Mouse (Mus musculus): ENCODE measurements around the gene Cldn7.
A peak's percentile ranks its signal among the peaks of the same experiment; 100 is the strongest.
"Not testable (repeated sequence)": the region's sequence is repeated elsewhere in the genome, so short reads cannot be mapped to it uniquely, and the experiment has no call there.

Gene Cldn7

GRCm38 (mm10) chr11:69964650-69965270 lies at the start of gene Cldn7:
Gene Cldn7, plus strand, starts transcription at chr11:69964779.
- no peak for DNase-seq (ENCODE audit: low spot score in 2 of 2)

DNA sequence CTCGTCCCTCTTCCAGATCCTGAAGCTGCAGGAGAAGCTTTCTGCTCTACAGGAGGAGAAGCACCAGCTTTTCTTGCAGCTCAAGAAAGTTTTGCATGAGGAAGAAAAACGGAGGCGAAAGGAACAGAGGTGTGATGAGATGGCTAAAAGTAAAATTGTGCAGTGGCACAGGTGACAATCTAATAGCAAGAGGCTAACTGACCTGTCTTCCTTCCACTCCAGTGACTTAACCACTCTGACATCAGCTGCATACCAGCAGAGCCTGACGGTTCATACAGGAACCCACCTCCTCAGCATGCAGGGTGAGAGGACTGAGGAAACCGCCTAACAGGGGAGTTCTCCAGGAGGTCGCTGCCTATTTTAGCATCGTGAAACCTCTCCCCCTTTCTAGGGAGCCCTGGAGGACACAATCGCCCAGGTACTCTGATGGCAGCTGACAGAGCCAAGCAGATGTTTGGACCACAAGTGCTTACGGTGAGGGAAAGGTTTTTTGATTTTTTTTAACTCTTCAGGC lies 49.6 kb upstream of the Cldn7 start:
- DNase-seq (ENCODE audit: low spot score in 2 of 2), result no peak

GRCm38 (mm10) chr11:69915667-69916627 lies 48.6 kb upstream of the Cldn7 start:
- DNase-seq (ENCODE audit: low spot score in 2 of 2), result peak in 1 of 2 experiments; percentile 6

GRCm38 (mm10) chr11:69916652-69917378 lies 47.8 kb upstream of the Cldn7 start:
- DNase-seq (ENCODE audit: low spot score in 2 of 2), result peak in 1 of 2 experiments; percentile 8

DNA sequence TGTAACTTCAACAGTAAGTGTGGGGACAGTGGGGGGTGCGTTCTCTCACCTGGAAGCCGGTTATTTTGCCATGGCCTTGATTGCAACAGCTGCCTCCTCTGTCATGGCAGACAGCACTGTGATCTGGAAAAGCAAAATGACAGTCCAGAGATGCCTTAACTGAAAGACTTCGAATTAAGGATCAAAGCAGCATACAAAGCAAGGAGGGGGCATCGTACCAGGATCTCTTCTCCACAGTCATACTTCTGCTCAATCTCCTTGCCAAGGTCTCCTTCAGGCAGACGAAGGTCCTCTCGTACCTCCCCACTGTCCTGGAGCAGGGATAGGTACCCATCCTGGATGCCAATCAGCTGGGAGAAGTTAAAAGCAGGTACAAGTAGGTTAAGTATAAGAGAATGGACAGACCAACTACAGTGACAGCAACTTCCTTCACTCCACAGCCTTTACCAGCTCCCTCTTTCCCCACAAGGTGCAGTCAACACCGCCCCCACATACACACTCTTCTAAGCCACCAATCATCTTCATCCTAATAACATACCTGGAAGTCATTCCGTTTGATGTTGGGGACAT lies 47.1 kb upstream of the Cldn7 start:
- no peak for DNase-seq (ENCODE audit: low spot score in 2 of 2)

- DNase-seq (ENCODE audit: low spot score in 2 of 2), result no peak
Observed at GRCm38 (mm10) chr11:69918118-69918517, 46.5 kb upstream of the Cldn7 start.

- DNase-seq (ENCODE audit: low spot score in 2 of 2), result no peak
Observed at GRCm38 (mm10) chr11:69919053-69919452, 45.5 kb upstream of the Cldn7 start.

DNA sequence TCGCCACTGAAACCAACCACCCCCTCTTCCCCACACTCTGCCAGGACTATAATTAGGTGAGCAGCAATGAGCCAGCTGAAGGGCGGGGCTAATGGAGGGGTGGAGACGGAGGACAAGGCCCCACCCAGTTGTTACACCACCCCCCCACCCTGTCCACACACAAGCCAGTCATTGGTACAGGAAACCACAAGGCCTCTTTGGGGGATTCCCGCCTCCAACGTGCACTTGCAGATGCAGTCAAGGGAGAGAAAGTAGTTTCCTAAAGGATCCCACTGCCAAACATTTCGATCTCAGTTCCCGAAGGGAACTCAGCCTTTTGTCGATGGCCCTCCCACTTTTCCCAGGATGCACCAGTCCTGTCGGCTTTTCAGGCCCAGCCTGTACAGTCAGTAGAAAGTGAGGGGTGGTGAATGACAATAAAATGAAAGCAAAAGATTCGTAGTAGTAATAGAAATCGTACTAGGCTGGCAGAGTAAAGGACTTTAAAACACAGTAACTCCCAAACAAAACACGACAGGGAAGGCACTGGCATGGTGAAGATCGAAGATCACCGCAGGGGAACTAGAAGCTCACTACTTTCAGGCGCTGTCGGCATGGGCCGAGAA lies 44.8 kb upstream of the Cldn7 start:
- DNase-seq (ENCODE audit: low spot score in 2 of 2), result peak; percentile 44 to 59

DNA sequence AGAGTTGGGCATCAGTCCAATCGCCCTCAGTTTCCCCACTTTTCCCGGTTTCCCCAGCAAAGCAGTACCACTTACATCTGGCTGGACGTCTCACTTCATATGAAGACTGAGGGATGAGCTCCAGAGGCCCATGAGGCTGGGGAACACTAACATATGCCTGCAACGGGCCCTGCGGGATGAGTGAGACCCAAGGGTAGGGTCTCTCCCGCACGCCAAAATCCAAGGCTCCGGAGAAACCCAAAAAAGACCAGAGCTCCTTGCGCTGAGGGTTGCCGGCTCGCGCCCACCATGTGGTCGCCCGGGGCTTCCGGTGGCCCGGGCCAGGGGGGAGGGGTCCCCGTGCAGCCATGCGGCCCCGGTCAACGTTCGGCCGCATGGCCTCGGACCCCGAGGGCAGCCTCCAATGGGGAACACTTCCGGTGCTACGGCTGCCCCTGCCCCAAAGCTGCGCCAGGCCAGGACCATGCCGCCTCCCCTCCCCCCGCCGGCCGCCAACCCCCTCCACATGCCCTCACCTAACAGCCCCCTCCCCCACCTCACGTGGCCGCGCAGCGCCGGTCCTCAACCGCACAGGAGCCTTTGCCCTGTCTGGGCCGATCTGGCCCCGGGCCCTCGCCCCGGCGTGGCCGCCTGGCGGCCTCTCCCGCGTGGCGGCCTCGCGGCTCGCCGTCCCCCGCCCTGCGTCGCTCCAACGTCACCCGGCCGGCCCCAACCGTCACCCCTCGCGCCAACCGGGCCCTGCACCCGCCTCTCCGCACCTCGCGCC lies 44.1 kb upstream of the Cldn7 start:
- DNase-seq (ENCODE audit: low spot score in 2 of 2), result peak; percentile 56 to 66

DNA sequence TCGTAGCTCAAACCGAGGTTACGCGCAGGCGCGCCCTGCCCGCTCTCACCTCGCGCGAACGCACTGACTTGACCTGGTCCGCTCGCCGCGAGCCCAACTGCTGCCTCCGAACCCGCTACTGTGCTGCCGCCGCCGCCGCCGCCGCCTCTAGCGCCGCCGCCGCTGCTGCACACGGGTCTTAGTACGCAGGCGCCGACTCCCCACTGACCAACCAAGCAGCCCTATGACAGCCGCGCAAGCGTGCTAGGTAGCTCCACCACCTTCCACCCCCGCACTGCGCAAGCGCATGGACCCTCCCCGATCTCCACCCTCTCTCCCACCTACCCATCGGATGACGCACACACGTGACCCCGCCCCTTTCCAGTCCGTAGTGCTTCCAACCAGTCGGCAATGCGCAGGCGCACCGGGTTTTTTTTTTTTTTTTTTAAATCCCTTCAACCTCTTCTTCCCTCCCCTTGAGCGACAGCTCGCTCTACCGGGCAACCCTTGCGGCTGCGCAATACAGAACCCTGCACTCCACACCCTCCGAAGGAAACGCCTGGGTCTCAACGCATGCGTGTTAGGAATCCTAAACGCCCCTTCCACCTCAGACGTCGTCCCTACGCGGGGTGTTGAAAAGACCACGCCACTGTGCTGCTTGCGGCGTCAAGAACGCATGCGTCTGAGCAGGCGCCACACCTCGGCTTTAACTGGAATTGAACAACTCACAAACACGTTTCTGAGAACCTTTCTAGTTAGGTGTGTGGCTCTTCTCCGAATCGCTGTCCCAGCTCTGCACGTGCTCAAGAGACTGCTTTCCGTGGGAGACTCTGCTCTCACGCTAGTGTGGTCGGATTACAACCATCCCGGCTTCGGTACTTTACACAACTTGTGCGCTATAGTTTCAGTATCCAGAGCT lies 43.2 kb upstream of the Cldn7 start, which contains the start of gene Eif5a:
Gene Eif5a, minus strand, starts transcription at position 845 of the 898 bp plus-strand sequence.
- peak; percentile 100 for DNase-seq (ENCODE audit: low spot score in 2 of 2)

GRCm38 (mm10) chr11:69922012-69922756 lies 42.4 kb upstream of the Cldn7 start:
- no peak for DNase-seq (ENCODE audit: low spot score in 2 of 2)

GRCm38 (mm10) chr11:69922796-69923195 lies 41.8 kb upstream of the Cldn7 start:
- DNase-seq (ENCODE audit: low spot score in 2 of 2), result no peak

DNA sequence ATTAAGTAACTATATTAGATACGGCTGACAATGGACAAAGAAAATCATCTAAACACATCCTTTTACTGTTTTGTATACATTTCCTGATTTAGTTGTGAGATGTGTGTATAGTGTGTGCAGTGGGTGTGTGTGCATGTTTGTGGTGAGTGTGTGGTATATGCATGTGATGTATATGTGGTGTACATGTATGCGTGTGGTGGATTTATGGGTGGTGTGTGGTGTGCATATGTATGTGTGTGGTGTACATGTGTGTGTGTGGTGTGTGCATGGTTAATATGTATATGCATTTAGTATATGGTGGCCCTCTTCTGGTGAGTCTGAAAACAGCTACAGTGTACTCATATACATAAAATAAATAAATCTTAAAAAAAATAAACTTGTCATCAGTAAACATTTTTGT lies 37.1 kb upstream of the Cldn7 start:
- DNase-seq (ENCODE audit: low spot score in 2 of 2), result no peak

- no peak for DNase-seq (ENCODE audit: low spot score in 2 of 2)
Observed at GRCm38 (mm10) chr11:69929712-69930111, 34.9 kb upstream of the Cldn7 start.

- DNase-seq (ENCODE audit: low spot score in 2 of 2), result not testable (repeated sequence)
Observed at GRCm38 (mm10) chr11:69930176-69930575, 34.4 kb upstream of the Cldn7 start.

DNA sequence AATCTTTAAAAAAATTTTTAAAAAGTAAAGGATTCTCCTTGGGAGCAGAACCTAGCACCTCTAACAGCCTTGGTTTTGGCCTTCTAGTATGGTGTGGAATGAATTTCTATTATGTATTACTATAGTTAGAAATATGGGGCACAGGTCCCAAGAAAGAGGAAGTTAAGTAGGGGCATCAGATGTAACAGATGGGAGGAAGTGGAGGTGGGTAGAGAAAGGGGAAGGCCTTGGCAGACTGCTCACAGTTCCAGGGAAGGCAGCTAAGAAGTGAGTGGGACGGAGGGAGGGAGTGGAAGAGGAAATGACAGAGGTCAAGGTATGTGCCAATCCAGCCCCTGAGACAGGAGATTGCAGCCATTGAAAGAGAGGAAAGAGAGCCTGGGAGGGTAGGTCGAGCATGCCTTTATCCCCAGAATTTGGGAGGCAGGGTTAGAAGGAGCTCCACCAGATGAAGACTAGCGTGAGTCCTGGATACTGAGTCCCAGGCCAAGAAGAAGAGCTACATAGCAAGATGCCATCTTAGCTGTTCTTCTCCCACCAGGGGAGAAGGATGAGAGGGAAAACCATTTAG lies 33.5 kb upstream of the Cldn7 start:
- DNase-seq (ENCODE audit: low spot score in 2 of 2), result no peak

DNA sequence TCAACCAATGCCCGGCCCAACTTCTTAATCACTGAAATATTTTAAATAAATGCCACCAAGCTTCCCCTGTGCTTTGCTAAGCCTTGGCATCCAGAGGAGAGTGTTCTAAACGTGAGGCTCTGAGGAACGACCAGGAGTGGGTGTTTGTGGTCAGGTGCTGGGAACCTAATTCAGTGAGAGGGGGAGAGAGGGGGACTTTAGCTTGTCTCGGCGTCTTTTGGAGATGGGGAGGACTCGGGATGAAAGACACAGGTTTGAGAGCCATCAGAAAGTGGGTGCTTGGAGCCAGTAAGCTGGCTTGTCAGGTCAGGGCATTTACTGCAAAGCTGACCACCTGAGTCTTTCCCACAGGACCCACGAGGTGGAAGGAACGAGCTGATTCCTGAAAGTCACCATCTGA lies 32.8 kb upstream of the Cldn7 start:
- DNase-seq (ENCODE audit: low spot score in 2 of 2), result no peak

- DNase-seq (ENCODE audit: low spot score in 2 of 2), result no peak
Observed at GRCm38 (mm10) chr11:69932254-69932653, 32.3 kb upstream of the Cldn7 start.

Measured in frontal cortex, postnatal 10 days (tissue).